Mouse (Mus musculus): ENCODE data around the gene Cplx1. TPM values are rescaled to one million over a fixed set of nuclear protein-coding genes. Genes with fewer than 3 reads are reported as not detected.
"Not testable (repeated sequence)": the region's sequence is repeated elsewhere in the genome, so short reads cannot be mapped to it uniquely, and the experiment has no call there.

Cplx1 gene
- total RNA-seq, 2 experiments from 2014 or later, result 1.9 to 2.1 TPM

GRCm38 (mm10) chr5:108515581-108516361 lies 34.1 kb downstream of the Cplx1 start:
- no peak for DNase-seq

- DNase-seq, result no peak
Observed at GRCm38 (mm10) chr5:108502286-108502685, 47.5 kb downstream of the Cplx1 start.

- no peak for DNase-seq
Observed at GRCm38 (mm10) chr5:108501573-108501972, 48.3 kb downstream of the Cplx1 start.

- DNase-seq, result not testable (repeated sequence)
Observed at GRCm38 (mm10) chr5:108486148-108486547, 63.7 kb downstream of the Cplx1 start.

- peak; percentile 25 to 50 for DNase-seq
Observed at GRCm38 (mm10) chr5:108485239-108485638, 64.6 kb downstream of the Cplx1 start.

- no peak for DNase-seq
Observed at GRCm38 (mm10) chr5:108483006-108483405, 66.8 kb downstream of the Cplx1 start.

- no peak for DNase-seq
Observed at GRCm38 (mm10) chr5:108475977-108476376, 73.8 kb downstream of the Cplx1 start.

GRCm38 (mm10) chr5:108473737-108474136 lies 76.1 kb downstream of the Cplx1 start:
- DNase-seq, result no peak

- no peak for DNase-seq
Observed at GRCm38 (mm10) chr5:108469617-108470016, 80.2 kb downstream of the Cplx1 start.

Other genes starting within 250 kb of the Cplx1 start
- gene Pigg, start 237.4 kb downstream of the Cplx1 start, total RNA-seq (2021), result 10 to 100 TPM; 12.4 to 14.0 TPM
- 1 to 10 TPM in 1 of 2 experiments, under 1 TPM in 1; 0.89 to 2.0 TPM for gene Gm42517, start 182.1 kb downstream of the Cplx1 start, total RNA-seq (2021)
- gene Pde6b, start 161.6 kb downstream of the Cplx1 start, total RNA-seq (2021), result not detected
- 100 to 1,000 TPM; 374 to 446 TPM for gene Atp5k, start 115.6 kb downstream of the Cplx1 start, total RNA-seq (2021)
- gene Mfsd7a, start 101.1 kb downstream of the Cplx1 start, total RNA-seq (2021), result 1 to 10 TPM; 1.0 to 1.3 TPM
- gene Pcgf3, start 88.8 kb downstream of the Cplx1 start, total RNA-seq (2021), result 10 to 100 TPM; 37.6 to 39.6 TPM
- 10 to 100 TPM; 81.2 to 82.4 TPM for gene Gak, start 79.7 kb upstream of the Cplx1 start, total RNA-seq (2021)
- gene Tmem175, start 79.7 kb upstream of the Cplx1 start, total RNA-seq (2021), result 10 to 100 TPM; 21.2 to 31.3 TPM
- gene Idua, start 110.3 kb upstream of the Cplx1 start, total RNA-seq (2021), result 10 to 100 TPM; 14.0 to 16.0 TPM
- 10 to 100 TPM; 17.4 to 18.7 TPM for gene Dgkq, start 119.6 kb upstream of the Cplx1 start, total RNA-seq (2021)
- gene Slc26a1, start 125.5 kb upstream of the Cplx1 start, total RNA-seq (2021), result under 1 TPM in 1 of 2 experiments, not detected in 1; 0.30 TPM
- gene Fgfrl1, start 142.4 kb upstream of the Cplx1 start, total RNA-seq (2021), result 10 to 100 TPM; 45.8 to 47.5 TPM
- gene Rnf212, start 225.0 kb upstream of the Cplx1 start, total RNA-seq (2021), result not detected
- not detected for gene Tmed11, start 245.3 kb upstream of the Cplx1 start, total RNA-seq (2021)